Mouse (Mus musculus): Measurements from ENCODE around the gene Fmod. TPM values are rescaled to one million over a fixed set of nuclear protein-coding genes. Genes with fewer than 3 reads are reported as not detected.
A peak's percentile ranks its signal among the peaks of the same experiment; 100 is the strongest.

Gene Fmod
- total RNA-seq, 2 experiments from 2014 or later = not detected

- ATAC-seq (replicated peaks; ENCODE audit: poor library complexity, severe bottlenecking) = no peak
Observed at GRCm38 (mm10) chr1:134055666-134056245, 18.7 kb downstream of the Fmod start.

GRCm38 (mm10) chr1:134056285-134056684, 19.2 kb downstream of the Fmod start:
- no peak for ATAC-seq (replicated peaks; ENCODE audit: poor library complexity, severe bottlenecking)

- ATAC-seq (replicated peaks; ENCODE audit: poor library complexity, severe bottlenecking) = no peak
Observed at GRCm38 (mm10) chr1:134057736-134058135, 20.7 kb downstream of the Fmod start.

DNA sequence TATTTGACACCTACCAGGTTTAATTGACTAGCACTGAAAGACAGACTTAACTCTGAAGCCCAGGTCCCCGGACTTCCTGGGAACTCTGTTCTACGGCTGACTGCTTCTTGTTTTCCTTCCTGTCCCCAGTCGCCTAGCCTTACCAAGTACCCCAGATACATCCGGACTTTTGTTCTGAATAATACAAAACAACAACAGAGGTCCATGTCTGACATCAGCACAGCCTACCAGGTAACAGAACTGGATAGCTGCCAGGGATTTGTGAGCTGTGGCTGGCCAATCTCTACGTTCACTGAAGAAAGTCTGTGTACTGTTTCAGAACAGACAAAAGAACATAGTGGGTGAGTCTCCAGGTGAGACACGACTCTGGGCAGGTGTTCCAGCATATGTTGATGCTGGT, 21.8 kb downstream of the Fmod start:
- no peak for ATAC-seq (replicated peaks; ENCODE audit: poor library complexity, severe bottlenecking)

DNA sequence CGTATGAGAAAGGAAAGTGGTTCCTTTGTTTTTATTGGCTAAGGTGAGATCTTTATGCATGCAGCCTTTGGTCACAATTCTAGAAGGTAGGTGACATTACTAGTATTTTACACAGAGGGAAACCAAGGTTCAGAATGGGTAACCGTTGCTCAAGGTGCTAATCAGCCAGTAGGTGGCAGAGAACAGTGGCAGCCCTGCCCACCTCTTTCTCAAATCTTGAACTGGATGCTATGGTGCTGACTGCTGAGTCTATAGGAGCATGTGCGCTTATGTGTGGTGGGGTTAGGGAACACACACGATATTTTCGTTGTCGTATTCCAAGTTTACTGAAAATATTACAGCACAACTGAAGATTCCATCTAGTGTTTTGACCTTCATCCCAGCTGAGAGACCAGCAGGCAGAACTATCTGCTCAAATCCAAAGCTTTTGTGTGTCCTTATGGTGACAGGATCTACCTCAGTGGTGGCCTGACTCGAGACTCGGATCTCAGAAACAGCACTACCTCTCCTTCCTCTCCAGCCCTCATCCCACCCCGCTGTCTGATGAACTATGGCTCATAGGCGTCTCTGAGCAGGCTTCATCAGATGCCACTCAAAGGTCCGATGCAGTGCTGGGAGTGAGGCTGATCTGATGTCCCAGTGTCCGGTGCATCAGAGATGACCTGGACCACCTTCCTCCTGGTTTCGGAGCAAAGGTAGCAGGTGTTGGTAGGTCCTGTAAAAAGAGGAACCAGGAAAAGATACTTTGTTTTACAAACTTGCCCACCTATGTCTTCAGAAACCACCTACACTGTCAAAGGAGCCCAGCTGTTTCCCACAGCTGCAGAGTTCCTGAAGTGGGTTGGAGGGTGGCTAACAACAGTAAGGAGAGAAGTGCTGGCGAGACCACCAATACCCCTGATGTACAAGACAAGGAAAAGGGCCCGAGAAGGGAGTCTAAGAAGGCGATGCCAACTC, 23.0 kb downstream of the Fmod start:
- ATAC-seq (replicated peaks; ENCODE audit: poor library complexity, severe bottlenecking) = no peak

- peak; percentile 70 for ATAC-seq (replicated peaks; ENCODE audit: poor library complexity, severe bottlenecking)
Observed at GRCm38 (mm10) chr1:134060849-134061569, 24.0 kb downstream of the Fmod start.

DNA sequence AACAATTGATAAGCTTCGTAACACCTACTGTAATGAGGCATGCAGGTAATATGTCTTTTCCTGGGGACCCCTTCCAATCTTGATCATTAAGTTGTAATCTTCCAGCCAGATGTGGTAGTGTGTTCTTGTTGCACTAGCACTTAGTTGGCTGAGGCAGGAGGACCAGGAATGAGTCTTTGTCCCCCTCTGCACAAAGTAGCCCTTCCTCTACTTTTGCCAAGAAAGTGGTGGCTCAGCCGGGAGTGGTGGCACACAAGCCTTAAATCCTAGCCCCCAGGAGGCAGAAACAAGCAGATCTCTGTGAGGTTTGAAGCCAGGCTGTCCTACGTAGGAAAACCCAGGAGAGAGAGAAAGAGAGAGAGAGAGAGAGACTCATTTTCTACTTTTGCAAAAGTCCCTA, 24.9 kb downstream of the Fmod start:
- no peak for ATAC-seq (replicated peaks; ENCODE audit: poor library complexity, severe bottlenecking)

DNA sequence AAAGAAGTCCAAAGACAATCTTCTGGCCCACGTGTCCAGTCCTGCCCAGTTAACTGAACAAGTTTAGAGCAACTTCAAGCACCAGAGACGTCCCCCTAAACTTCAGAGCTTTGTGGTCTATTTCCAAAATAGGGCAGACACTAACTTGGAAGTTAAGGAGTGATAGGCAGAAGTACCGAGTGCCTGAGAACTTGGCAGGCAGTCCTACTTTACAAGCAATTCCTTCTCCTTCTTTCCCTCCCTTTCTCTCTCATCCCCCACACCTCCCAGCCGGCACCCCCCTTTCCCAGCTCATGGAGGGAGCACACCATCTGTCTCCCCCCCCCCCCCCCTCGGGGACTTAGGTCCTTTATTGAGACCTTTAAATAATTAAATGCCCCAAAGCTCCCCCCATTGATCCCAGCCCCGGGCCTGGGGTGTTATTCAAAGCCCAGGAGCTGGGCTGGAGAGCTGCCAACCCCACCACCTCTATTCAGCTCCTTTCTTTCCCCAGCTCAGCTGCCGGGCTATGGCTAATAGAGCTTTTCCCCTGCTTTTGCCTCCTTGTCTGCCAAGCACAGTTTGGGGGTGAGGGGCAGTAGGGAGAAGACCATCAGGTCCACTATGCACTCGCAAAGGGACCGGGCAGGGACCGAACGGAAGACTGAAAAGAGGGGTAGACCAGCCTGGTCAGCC, 25.5 kb downstream of the Fmod start:
- ATAC-seq (replicated peaks; ENCODE audit: poor library complexity, severe bottlenecking) = no peak

DNA sequence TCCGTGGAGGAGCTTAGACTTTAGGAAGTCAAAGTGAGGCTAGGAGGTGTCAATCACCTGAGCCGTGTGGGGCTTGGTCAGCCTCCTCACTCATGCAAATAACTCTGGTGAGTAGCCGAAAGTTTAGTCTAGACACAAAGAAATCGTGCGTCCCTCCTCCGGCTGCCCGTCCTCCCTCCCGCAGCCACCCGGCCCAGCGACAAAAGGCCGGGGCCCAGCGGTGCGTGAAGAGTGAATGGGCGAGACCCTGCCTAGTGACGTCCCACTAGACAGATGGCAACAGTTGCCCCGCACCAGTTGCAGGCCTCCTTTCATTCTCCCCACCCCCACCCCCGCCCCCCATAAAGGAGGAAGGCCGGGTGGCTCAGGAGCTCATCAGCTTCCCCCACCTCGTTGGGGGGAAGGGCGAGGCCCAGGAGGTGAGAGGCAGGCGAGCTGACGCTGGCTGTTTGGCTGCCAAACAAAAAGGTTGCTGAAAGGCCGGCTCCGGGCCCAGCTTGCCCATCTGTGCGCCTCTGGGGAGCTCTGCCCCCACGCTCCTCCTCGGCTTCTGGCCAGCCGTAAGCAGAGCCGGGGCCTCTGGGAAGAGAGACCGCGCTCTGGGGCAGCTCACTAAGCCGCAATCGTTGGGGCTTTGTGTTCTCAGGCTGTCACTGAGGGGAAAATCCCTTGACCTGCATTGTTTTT, 26.2 kb downstream of the Fmod start:
- no peak for ATAC-seq (replicated peaks; ENCODE audit: poor library complexity, severe bottlenecking)

- no peak for ATAC-seq (replicated peaks; ENCODE audit: poor library complexity, severe bottlenecking)
Observed at GRCm38 (mm10) chr1:134063773-134064125, 26.7 kb downstream of the Fmod start.

DNA sequence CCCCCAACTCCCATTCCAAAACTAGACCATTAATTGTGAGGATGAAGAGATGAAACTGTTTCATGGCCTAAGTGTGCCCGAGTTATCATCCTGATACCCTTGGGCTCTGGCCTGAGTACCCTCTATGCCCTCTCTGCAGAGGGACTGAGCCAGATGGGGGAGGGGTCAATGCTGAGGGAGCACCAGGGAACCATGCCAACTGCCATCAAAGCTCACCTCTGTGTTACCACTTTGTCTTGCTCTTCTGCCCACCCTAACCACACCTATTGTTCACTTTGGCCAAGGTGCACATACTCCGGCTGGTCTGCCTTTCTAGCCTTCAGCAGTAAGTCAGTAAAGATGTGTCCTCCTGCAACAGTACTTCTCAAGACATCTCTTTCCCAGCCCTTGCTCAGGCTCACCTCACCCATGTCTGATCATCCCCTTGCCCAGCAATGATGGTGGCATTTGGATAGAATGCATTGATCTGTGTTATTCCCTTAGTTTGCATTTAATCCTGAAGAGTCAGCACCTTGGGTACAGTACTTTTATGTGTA, 27.3 kb downstream of the Fmod start:
- no peak for ATAC-seq (replicated peaks; ENCODE audit: poor library complexity, severe bottlenecking)

- peak; percentile 60 for ATAC-seq (replicated peaks; ENCODE audit: poor library complexity, severe bottlenecking)
Observed at GRCm38 (mm10) chr1:134065241-134065809, 28.3 kb downstream of the Fmod start.

DNA sequence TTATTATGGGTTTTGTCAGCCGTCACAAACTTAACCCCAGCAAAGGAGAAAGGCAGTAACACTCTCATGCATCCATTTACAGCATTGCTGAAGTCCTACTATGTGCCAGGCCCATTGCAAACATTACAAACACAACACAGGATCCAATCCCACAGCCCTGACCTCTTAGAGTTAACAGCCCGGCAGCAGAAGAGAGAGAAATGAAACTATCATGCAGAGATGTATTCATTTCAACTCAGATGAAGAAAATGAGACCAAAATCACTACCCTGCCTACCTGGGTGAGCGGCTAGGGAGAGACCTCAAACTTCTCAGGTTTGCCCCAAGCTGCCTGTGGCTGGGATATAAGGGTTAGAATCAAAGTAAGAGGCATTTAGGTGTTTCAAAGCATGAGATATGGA, 29.5 kb downstream of the Fmod start:
- ATAC-seq (replicated peaks; ENCODE audit: poor library complexity, severe bottlenecking) = no peak

DNA sequence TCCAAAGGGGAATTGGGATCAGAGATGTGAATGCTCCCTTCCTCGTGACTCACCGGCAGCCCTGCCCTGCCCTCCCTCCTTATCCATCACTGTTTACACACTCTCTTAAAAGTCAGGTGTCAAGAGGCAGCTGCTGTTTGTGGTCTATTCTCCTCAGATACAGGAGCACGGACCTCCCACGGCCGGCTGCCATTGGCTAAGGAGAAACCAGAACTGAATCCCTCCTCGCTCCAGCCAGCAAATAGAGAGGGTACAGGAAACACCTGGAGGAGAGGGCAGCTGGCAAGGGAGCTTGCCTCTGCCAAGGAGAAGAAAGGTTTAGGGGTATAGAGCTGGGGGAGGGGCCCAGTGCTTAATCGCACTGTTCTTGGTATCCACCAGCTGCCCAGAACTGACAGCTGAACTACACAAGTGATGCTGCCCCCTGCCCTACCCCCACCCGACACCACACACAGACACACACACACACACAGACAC, 30.1 kb downstream of the Fmod start:
- peak; percentile 60 for ATAC-seq (replicated peaks; ENCODE audit: poor library complexity, severe bottlenecking)

DNA sequence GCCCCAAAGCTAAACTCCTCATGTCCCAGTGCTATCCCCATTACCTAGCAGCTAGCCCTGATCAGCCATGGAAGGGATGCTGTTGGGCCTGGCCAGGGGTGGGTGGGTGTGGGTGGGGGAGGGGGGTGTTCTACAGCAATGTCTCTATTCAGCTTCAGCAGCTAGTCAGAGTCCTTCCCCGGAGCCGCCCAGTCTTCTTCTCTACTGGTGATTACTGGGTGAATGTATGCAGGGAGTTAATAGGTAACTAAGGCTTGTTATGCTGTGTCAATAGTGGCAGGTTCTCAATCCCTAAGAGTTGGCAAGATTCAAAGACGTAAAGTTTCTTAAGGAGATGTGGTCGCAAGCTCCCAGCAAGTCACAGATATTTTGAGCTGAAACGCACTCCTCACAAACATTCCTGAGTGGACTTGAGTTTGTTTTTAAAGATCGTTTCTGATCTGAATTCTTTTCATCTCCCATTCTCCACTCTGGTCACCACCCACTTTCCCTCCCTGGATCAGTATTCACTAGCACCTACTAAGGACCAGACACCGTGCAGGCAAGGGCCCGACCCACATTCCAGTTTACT, 33.1 kb downstream of the Fmod start:
- ATAC-seq (replicated peaks; ENCODE audit: poor library complexity, severe bottlenecking) = no peak

DNA sequence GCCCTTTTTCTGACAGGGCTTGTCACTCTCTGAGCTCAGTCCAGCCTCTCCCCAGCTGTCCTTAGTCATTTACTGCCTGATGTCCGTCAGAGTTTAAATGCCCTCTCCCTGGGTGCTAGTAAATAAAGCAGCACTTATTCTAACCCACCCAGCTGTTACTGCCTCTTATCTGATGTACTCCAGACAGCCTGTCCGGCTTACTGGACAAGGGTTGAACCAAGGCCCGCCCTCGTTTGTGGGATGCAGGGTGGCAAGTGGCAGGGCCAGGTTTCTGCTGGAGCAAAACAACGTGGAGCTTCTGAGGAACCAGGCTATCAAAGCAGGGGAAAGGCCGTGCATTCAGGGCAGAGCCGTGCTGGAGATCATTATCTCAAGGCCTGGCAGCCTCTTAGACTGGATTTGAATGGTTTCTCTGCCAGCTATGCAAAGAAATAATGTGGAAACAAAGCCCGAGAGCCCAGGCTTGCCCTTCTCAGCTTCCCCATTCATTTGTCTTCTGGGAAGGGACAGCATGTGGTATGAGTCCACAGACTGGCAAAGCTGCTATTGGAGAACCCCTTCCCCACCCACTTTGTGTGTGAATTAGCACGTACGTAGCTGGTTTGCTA, 34.5 kb downstream of the Fmod start:
- no peak for ATAC-seq (replicated peaks; ENCODE audit: poor library complexity, severe bottlenecking)

DNA sequence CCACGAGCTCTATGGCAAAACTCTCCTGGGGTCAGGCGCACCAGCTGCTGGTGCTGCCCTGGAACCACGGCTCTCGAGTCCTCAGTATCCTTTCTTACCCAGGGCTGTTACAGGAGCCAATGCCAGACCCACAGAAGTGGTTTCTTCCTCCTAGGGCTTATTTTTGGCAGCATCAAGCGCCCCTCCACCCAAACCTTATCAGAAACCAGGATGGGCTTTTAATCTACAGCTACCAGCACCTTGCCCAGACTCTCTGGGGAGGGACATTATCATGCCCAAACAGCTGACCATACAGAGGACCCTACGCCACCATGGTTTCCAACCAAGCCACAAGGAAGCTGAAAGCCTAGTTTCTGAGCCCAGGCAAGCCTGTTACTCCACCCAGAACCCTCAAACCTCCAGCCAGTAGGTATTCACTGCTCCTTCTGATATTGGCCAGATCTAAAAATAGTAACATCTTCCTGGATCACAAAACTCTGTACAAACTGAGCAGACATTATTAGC, 36.1 kb downstream of the Fmod start:
- no peak for ATAC-seq (replicated peaks; ENCODE audit: poor library complexity, severe bottlenecking)

DNA sequence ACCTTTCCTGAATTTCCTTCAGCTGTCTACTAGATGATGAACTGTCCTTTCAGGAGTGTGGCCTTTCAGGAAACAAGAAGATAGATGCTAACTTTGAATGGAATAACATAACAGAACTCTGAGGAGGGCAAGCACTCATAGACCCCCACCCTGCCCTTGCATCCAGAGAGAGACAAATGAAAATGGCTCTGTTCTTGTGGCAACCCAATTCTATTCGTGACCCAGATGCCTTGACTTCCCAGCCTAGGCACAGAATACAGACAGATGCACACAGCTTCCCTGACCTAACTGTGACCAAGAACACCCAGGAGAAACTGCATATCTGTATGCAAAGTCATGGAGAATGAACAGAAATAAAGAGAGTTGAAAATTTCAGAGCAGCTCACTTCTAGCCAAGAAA, 36.6 kb downstream of the Fmod start:
- no peak for ATAC-seq (replicated peaks; ENCODE audit: poor library complexity, severe bottlenecking)
